Mouse (Mus musculus) kidney, adult 2 months (tissue): ENCODE data around the gene Prkg1.

ENCODE experiments used
- CTCF ChIP-seq: fragments of 200-500 bp; conservative IDR thresholded peaks from 2 replicates; pipeline ENCODE4 v1.5.1; 2011; ENCODE audit warnings: low read depth, mild to moderate bottlenecking, control low read depth, low read length, moderate library complexity, mixed read lengths; ENCODE audit not compliant: insufficient read depth, insufficient read length
- POLR2A ChIP-seq: fragments of 200-500 bp; IDR thresholded peaks from one replicate; pipeline ENCODE4 v1.6.1; 2011; ENCODE audit warnings: low read depth, low read length, control low read depth

GRCm38 (mm10) chr19:31460188-31460587 is 304.6 kb downstream of the Prkg1 start:
- TF ChIP-seq CTCF (no peak), POLR2A (no peak)
